Mouse (Mus musculus) C3H10T1/2 (cell line): ENCODE results near the gene Itgb2. TPM values are rescaled to one million over a fixed set of nuclear protein-coding genes. Genes with fewer than 3 reads are reported as not detected.

Experiments
- polyA plus RNA-seq, 2 experiments: library from polyadenylated mRNA; unstranded; fragments of >200 nt; fragmentation: generic; extraction: Trizol; gene quantifications; one replicate each; pipeline ENCODE4 v1.2.1; 2012; ENCODE audit warnings: missing spikeins in 2 of 2

Gene Itgb2
- under 1 TPM; 0.14 to 0.25 TPM for polyA plus RNA-seq

DNA sequence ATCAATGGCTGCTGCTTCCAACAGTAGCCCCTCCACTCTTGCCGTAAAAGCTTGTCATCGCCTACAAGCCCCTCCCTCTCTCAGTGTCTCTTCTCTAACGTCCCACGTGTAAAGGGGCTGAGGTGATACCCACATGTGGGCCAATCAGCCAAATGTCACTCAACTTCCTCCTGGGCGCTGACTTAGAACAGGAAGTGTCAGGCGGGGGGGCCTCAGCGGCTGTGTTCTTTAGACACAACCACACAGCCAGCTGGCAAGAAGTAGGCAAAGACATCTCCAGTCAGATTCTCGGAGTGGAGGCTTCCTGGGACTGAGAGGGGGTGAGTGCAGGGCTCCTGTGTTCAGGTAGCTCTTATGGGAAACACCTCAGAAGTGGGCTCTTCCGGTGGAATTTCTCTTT is at the start of gene Itgb2:
Gene Itgb2 (plus strand): TSS at position 113 of the 400 bp plus-strand sequence.

DNA sequence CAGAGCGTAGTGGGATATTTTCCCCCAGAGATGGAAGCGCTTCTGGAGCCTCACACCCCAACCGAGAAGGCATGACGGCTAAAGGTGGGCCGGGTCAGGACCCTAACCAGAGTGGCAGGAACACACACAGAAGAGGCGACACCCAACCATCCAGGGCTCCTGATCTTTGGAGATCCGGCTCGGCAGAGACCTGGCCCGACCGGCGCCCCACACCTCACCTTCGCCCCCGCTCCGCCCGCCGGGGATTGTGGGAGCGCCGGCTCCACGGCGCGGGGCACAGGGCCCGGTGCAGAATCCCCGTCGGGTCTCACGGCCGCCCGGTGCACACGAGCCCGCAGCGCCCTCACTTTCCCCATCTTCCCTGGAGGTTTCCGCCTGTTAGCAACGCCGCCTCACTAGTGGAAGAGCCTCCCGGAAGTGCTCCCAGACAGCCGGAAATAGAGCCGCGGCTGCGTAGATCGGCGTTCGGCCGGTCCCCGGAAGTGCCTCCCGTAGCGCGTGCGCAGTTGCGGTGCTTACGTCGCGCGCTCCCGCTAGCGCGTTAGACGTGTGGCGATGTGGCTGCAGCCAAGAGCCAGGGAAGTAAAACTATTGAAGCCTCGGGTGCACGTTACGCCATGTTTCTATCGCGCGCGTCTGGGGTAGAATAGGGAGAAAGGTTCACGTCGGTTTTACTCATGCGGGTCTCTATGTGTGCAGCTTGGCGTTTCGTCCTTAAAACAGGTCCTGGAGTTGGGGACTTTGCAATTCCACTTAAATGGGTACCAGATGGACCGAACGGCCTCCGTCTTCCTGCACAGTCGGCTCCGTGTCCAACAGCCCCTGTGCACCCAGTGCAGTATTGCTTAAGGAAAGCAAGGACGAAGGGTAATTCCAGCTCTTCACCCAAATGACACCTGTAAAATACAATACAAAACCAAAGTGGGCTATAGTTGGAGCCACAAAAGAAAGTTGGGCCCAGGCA is 14.4 kb upstream of the Itgb2 start, which contains the start of gene Fam207a:
Gene Fam207a (minus strand): TSS at position 401 of the 964 bp plus-strand sequence.

GRCm38 (mm10) chr10:77581408-77582284 is 51.6 kb downstream of the Itgb2 start, which contains the start of gene Pttg1ip:
Gene Pttg1ip (plus strand): TSS chr10:77581720.

DNA sequence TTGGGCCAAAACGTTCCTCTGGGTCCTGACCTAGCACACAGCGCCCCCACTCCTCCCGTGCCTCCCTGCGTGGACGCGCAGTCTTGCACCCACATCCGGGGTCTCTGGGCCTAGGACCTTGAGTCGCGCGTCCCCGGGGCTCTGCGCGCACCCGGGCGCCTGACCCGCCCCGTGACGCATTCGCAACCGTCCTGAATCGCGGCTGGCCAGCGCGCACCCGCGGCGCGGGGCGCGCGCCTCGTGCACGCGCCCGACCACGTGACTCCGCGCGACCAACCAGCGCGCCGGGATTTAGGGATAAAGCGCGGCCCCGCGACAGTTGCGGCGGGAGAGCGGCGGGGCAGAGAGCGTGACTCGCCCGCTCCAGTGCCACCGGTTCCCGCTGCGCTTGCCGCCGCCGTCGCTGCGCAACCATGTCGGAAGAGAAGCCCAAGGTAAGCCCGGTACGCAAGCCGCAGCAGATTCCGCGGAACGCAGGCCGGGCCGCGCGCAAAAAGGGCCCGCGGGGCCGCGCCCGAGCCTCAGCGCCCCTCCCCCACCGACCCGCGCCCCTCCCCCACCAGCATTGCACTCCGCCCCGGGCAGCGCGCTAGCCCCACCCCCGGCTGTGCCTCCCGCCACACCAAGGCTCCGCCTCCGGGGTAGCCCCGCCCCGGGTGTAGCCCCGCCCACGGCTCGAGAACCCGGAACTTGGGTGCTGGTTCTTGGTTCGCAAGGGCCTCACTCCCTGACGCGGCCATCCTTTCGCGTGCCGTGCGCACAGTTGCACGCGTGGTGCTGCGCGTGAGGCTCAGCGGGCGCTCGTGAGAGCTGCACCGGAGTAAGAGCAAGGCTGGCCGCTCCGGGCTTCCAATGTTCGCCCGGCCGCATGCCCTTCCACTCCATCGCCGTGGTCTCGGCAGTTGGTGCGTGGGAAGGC is 76.1 kb downstream of the Itgb2 start, which contains the start of the genes Sumo3 and Gm49325:
Gene Sumo3 (plus strand): TSS at position 190 of the 919 bp plus-strand sequence.
Gene Gm49325 (plus strand): TSS at position 290 of the 919 bp plus-strand sequence.

Other genes with a start within 250 kb of the Itgb2 start
- gene Adarb1, start 112.0 kb upstream of the Itgb2 start, polyA plus RNA-seq = 1 to 10 TPM; 2.5 to 8.6 TPM
- 10 to 100 TPM; 40.0 to 57.6 TPM for gene Fam207a, start 14.5 kb upstream of the Itgb2 start, polyA plus RNA-seq
- 100 to 1,000 TPM in 1 of 2 experiments, 10 to 100 TPM in 1; 82.8 to 216 TPM for gene Pttg1ip, start 51.5 kb downstream of the Itgb2 start, polyA plus RNA-seq
- gene Sumo3, start 75.8 kb downstream of the Itgb2 start, polyA plus RNA-seq = 10 to 100 TPM; 76.2 to 78.6 TPM
- 10 to 100 TPM in 1 of 2 experiments, under 1 TPM in 1; 0.78 to 16.7 TPM for gene Gm49325, start 75.9 kb downstream of the Itgb2 start, polyA plus RNA-seq
- 10 to 100 TPM; 39.0 to 44.0 TPM for gene Ube2g2, start 92.0 kb downstream of the Itgb2 start, polyA plus RNA-seq
- gene Tspear, start 156.3 kb downstream of the Itgb2 start, polyA plus RNA-seq = not detected
- not detected for gene Gm19402, start 160.5 kb downstream of the Itgb2 start, polyA plus RNA-seq
- gene Gm9508, start 167.0 kb downstream of the Itgb2 start, polyA plus RNA-seq = not detected
- gene Gm10272, start 176.4 kb downstream of the Itgb2 start, polyA plus RNA-seq = not detected
- not detected for gene Gm10024, start 181.2 kb downstream of the Itgb2 start, polyA plus RNA-seq
- not detected for gene Gm10142, start 185.6 kb downstream of the Itgb2 start, polyA plus RNA-seq
- gene Krtap12-1, start 190.3 kb downstream of the Itgb2 start, polyA plus RNA-seq = not detected
- gene Gm10100, start 196.2 kb downstream of the Itgb2 start, polyA plus RNA-seq = not detected
- gene Gm18596, start 212.4 kb downstream of the Itgb2 start, polyA plus RNA-seq = not detected
- gene Gm9736, start 221.1 kb downstream of the Itgb2 start, polyA plus RNA-seq = not detected
- not detected for gene Gm3233, start 229.4 kb downstream of the Itgb2 start, polyA plus RNA-seq
- gene Gm3238, start 241.1 kb downstream of the Itgb2 start, polyA plus RNA-seq = not detected
- not detected for gene Gm7138, start 246.7 kb downstream of the Itgb2 start, polyA plus RNA-seq